Mouse (Mus musculus): ENCODE data around the gene Nfkbid. TPM values are rescaled to one million over a fixed set of nuclear protein-coding genes. Genes with fewer than 3 reads are reported as not detected.
A peak's percentile ranks its signal among the peaks of the same experiment; 100 is the strongest.

Nfkbid gene
- polyA plus RNA-seq, 1 experiment: 5.7 TPM

- peak overlapping the region; percentile 6 for H3K4me3 ChIP-seq (ENCODE audit: insufficient read depth, low read length)
- no peaks in the 10 kb centered on the region; the same call in 1 of the 2 replicates for H3K4me1 ChIP-seq (ENCODE audit: control insufficient read depth, insufficient read depth, low read length)
- no peak overlapping the region for H3K27ac ChIP-seq (ENCODE audit: insufficient read depth, low read length)
- TF ChIP-seq POLR2A (IDR thresholded peaks at IDR 0.05; ENCODE audit: extremely low read depth, insufficient read depth, low read length) (no peak), CTCF (IDR thresholded peaks at IDR 0.05; ENCODE audit: extremely low read depth, insufficient read depth, low read length) (no peak)
These were observed 56.2 kb downstream of the Nfkbid start for GRCm38 (mm10) chr7:30477415-30478381.

Other genes with a start within 250 kb of the Nfkbid start
- gene Cox7a1, start 237.6 kb upstream of the Nfkbid start, polyA plus RNA-seq (2012; rRNA removed): 7.4 TPM in 2 replicates
- gene Capns1, start 222.9 kb upstream of the Nfkbid start, polyA plus RNA-seq (2012; rRNA removed): 254 and 279 TPM in 2 replicates
- 152 and 157 TPM in 2 replicates for gene Polr2i, start 189.8 kb upstream of the Nfkbid start, polyA plus RNA-seq (2012; rRNA removed)
- gene Tbcb, start 189.5 kb upstream of the Nfkbid start, polyA plus RNA-seq (2012; rRNA removed): 136 and 139 TPM in 2 replicates
- gene Ovol3, start 186.0 kb upstream of the Nfkbid start, polyA plus RNA-seq (2012; rRNA removed): 0.15 TPM in 1 of 2 replicates, not detected in the other
- gene Thap8, start 141.6 kb upstream of the Nfkbid start, polyA plus RNA-seq (2012; rRNA removed): 0.19 and 0.38 TPM in 2 replicates
- 3.2 and 4.1 TPM in 2 replicates for gene Wdr62, start 141.3 kb upstream of the Nfkbid start, polyA plus RNA-seq (2012; rRNA removed)
- 439 and 458 TPM in 2 replicates for gene Clip3, start 130.0 kb upstream of the Nfkbid start, polyA plus RNA-seq (2012; rRNA removed)
- 135 and 141 TPM in 2 replicates for gene Alkbh6, start 113.0 kb upstream of the Nfkbid start, polyA plus RNA-seq (2012; rRNA removed)
- gene Syne4, start 106.9 kb upstream of the Nfkbid start, polyA plus RNA-seq (2012; rRNA removed): 23.6 and 24.7 TPM in 2 replicates
- gene E130208F15Rik, start 100.0 kb upstream of the Nfkbid start, polyA plus RNA-seq (2012; rRNA removed): 0.35 and 0.44 TPM in 2 replicates
- gene Sdhaf1, start 97.8 kb upstream of the Nfkbid start, polyA plus RNA-seq (2012; rRNA removed): 16.9 and 17.4 TPM in 2 replicates
- gene Lrfn3, start 59.0 kb upstream of the Nfkbid start, polyA plus RNA-seq (2012; rRNA removed): 20.8 and 21.3 TPM in 2 replicates
- 78.9 and 79.5 TPM in 2 replicates for gene Tyrobp, start 8.0 kb upstream of the Nfkbid start, polyA plus RNA-seq (2012; rRNA removed)
- 1.1 and 1.7 TPM in 2 replicates for gene Hcst, start 1.9 kb upstream of the Nfkbid start, polyA plus RNA-seq (2012; rRNA removed)
- 1,095 and 1,125 TPM in 2 replicates for gene Aplp1, start 23.8 kb downstream of the Nfkbid start, polyA plus RNA-seq (2012; rRNA removed)
- gene Kirrel2, start 36.0 kb downstream of the Nfkbid start, polyA plus RNA-seq (2012; rRNA removed): 7.8 and 8.3 TPM in 2 replicates
- 1.4 and 1.7 TPM in 2 replicates for gene Nphs1, start 36.6 kb downstream of the Nfkbid start, polyA plus RNA-seq (2012; rRNA removed)
- gene Prodh2, start 71.9 kb downstream of the Nfkbid start, polyA plus RNA-seq (2012; rRNA removed): not detected in 2 replicates
- gene Arhgap33, start 113.3 kb downstream of the Nfkbid start, polyA plus RNA-seq (2012; rRNA removed): 174 and 184 TPM in 2 replicates
- 11.0 and 11.3 TPM in 2 replicates for gene Hspb6, start 130.4 kb downstream of the Nfkbid start, polyA plus RNA-seq (2012; rRNA removed)
- gene Proser3, start 130.6 kb downstream of the Nfkbid start, polyA plus RNA-seq (2012; rRNA removed): 4.7 and 6.2 TPM in 2 replicates
- 71.9 and 72.7 TPM in 2 replicates for gene Lin37, start 138.1 kb downstream of the Nfkbid start, polyA plus RNA-seq (2012; rRNA removed)
- gene U2af1l4, start 141.6 kb downstream of the Nfkbid start, polyA plus RNA-seq (2012; rRNA removed): 90.9 and 97.0 TPM in 2 replicates
- gene Gm49396, start 141.6 kb downstream of the Nfkbid start, polyA plus RNA-seq (2012; rRNA removed): 4.7 and 5.5 TPM in 2 replicates
- 127 and 133 TPM in 2 replicates for gene Psenen, start 141.9 kb downstream of the Nfkbid start, polyA plus RNA-seq (2012; rRNA removed)
- gene Igflr1, start 143.7 kb downstream of the Nfkbid start, polyA plus RNA-seq (2012; rRNA removed): 3.4 and 4.4 TPM in 2 replicates
- 40.0 and 45.3 TPM in 2 replicates for gene Kmt2b, start 167.0 kb downstream of the Nfkbid start, polyA plus RNA-seq (2012; rRNA removed)
- gene Zbtb32, start 177.2 kb downstream of the Nfkbid start, polyA plus RNA-seq (2012; rRNA removed): 0.08 TPM in 1 of 2 replicates, not detected in the other
- gene Upk1a, start 191.1 kb downstream of the Nfkbid start, polyA plus RNA-seq (2012; rRNA removed): 2.0 and 2.1 TPM in 2 replicates
- gene Cox6b1, start 204.4 kb downstream of the Nfkbid start, polyA plus RNA-seq (2012; rRNA removed): 1,068 and 1,150 TPM in 2 replicates
- not detected in 2 replicates for gene Etv2, start 214.1 kb downstream of the Nfkbid start, polyA plus RNA-seq (2012; rRNA removed)
- gene Rbm42, start 228.6 kb downstream of the Nfkbid start, polyA plus RNA-seq (2012; rRNA removed): 59.7 and 60.1 TPM in 2 replicates
- 7.6 and 9.4 TPM in 2 replicates for gene Haus5, start 243.3 kb downstream of the Nfkbid start, polyA plus RNA-seq (2012; rRNA removed)
- not detected in 2 replicates for gene Pmis2, start 249.9 kb downstream of the Nfkbid start, polyA plus RNA-seq (2012; rRNA removed)

Measured in cortical plate, adult 2 months (tissue).